Mouse (Mus musculus): ENCODE data around the gene Pum2.

- TF ChIP-seq CTCF (IDR thresholded peaks at IDR 0.05; ENCODE audit: extremely low read depth, insufficient read depth, insufficient read length, insufficient replicate concordance) (no peak), POLR2A (IDR thresholded peaks at IDR 0.05; ENCODE audit: low read depth, low read length) (no peak)
Observed at GRCm38 (mm10) chr12:8754116-8754515, 80.2 kb downstream of the Pum2 start.

All from spleen, adult 2 months (tissue).